Mouse (Mus musculus): ENCODE data around the gene Olfr1500. TPM values are rescaled to one million over a fixed set of nuclear protein-coding genes. Genes with fewer than 3 reads are reported as not detected.

Gene Olfr1500
- total and polyA plus RNA-seq, 3 experiments: not detected

- Histone ChIP-seq H3K79me2 (ENCODE audit: control insufficient read depth, insufficient read depth, low read length, poor library complexity) (no peaks in the 10 kb centered on the region), H3K4me1 (ENCODE audit: control insufficient read depth in 1 of 2, insufficient read depth in 2 of 2, low read length in 2 of 2) (peaks cover 4 to 5% of the 10 kb centered on the region in 2 experiments), H3K9me3 (replicated peaks; ENCODE audit: insufficient read depth, low read length) (no peaks in the 10 kb centered on the region), H3K27ac (ENCODE audit: control insufficient read depth, low read depth, low read length) (no peak within 1 kb of the TSS), H3K36me3 (ENCODE audit: control insufficient read depth in 1 of 2, insufficient read depth in 2 of 2, low read length in 2 of 2) (peaks cover 0 to 6% of the 10 kb centered on the region in 2 experiments; a peak in 2 of 4 replicates), H3K27me3 (ENCODE audit: control insufficient read depth in 1 of 2, insufficient read depth in 2 of 2, low read length in 2 of 2) (no peaks in the 10 kb centered on the region), H3K9ac (ENCODE audit: control insufficient read depth, low read depth, low read length, poor library complexity, severe bottlenecking) (no peak within 1 kb of the TSS), H3K4me3 (ENCODE audit: control insufficient read depth in 1 of 2, insufficient read depth in 1 of 2, low read depth in 2 of 2, low read length in 2 of 2) (no peak within 1 kb of the TSS)
- DNase-seq (ENCODE audit: low read depth, low spot score): no peak
- TF ChIP-seq ELF1 (IDR thresholded peaks at IDR 0.05; ENCODE audit: low read depth, low read length): no peak
- no peak for TF ChIP-seq SMC3 (IDR thresholded peaks at IDR 0.05; ENCODE audit: low read depth, low read length)
- TF ChIP-seq GATA1 (IDR thresholded peaks at IDR 0.05; ENCODE audit: low read depth, low read length): no peak
- no peak for TF ChIP-seq ZNF384 (IDR thresholded peaks at IDR 0.05; ENCODE audit: low read depth, low read length)
- no peak for TF ChIP-seq MYC (IDR thresholded peaks at IDR 0.05; ENCODE audit: low read depth, low read length)
- no peak for TF ChIP-seq TCF12 (IDR thresholded peaks at IDR 0.05; ENCODE audit: low read depth, low read length)
- no peak for TF ChIP-seq NRF1 (IDR thresholded peaks at IDR 0.05; ENCODE audit: insufficient read depth, low read depth, low read length, poor library complexity, severe bottlenecking)
- no peak for TF ChIP-seq MAFK (IDR thresholded peaks at IDR 0.05; ENCODE audit: borderline replicate concordance, low read depth, low read length)
- TF ChIP-seq CTCF (IDR thresholded peaks at IDR 0.05 in 2 of 3, conservative IDR thresholded peaks at IDR 0.05 in 1 of 3; ENCODE audit: control insufficient read depth in 1 of 3, insufficient read depth in 1 of 3, low read depth in 2 of 3, low read length in 3 of 3, poor library complexity in 1 of 3, severe bottlenecking in 1 of 3): no peak
- TF ChIP-seq ZMIZ1 (IDR thresholded peaks at IDR 0.05; ENCODE audit: low read depth, low read length): no peak
- TF ChIP-seq NELFE (IDR thresholded peaks at IDR 0.05; ENCODE audit: low read depth, low read length): no peak
- TF ChIP-seq CHD2 (IDR thresholded peaks at IDR 0.05; ENCODE audit: low read length): no peak
- TF ChIP-seq KAT2A (conservative IDR thresholded peaks at IDR 0.05; ENCODE audit: low read depth, low read length): no peak
- TF ChIP-seq ZC3H11A (IDR thresholded peaks at IDR 0.05; ENCODE audit: low read depth, low read length): no peak
- TF ChIP-seq E2F4 (IDR thresholded peaks at IDR 0.05; ENCODE audit: borderline replicate concordance, low read depth, low read length): no peak
- no peak for TF ChIP-seq CHD1 (IDR thresholded peaks at IDR 0.05; ENCODE audit: low read depth, low read length)
- no peak for TF ChIP-seq MYB (IDR thresholded peaks at IDR 0.05; ENCODE audit: low read depth, low read length)
- no peak for TF ChIP-seq GABPA (IDR thresholded peaks at IDR 0.05; ENCODE audit: low read depth, low read length)
- no peak for TF ChIP-seq RAD21 (IDR thresholded peaks at IDR 0.05; ENCODE audit: low read depth, low read length)
These were observed 10.9 kb downstream of the Olfr1500 start, which contains the start of gene Olfr1499 for GRCm38 (mm10) chr19:13819347-13819746. Olfr1499 (minus strand) TSS chr19:13819447.

- Histone ChIP-seq H3K4me3 (ENCODE audit: control insufficient read depth in 1 of 2, insufficient read depth in 1 of 2, low read depth in 2 of 2, low read length in 2 of 2) (no peak overlapping the region), H3K27ac (ENCODE audit: control insufficient read depth, low read depth, low read length) (no peak overlapping the region), H3K9ac (ENCODE audit: control insufficient read depth, low read depth, low read length, poor library complexity, severe bottlenecking) (no peak overlapping the region), H3K9me3 (replicated peaks; ENCODE audit: insufficient read depth, low read length) (no peaks in the 10 kb centered on the region), H3K27me3 (ENCODE audit: control insufficient read depth in 1 of 2, insufficient read depth in 2 of 2, low read length in 2 of 2) (no peaks in the 10 kb centered on the region), H3K4me1 (ENCODE audit: control insufficient read depth in 1 of 2, insufficient read depth in 2 of 2, low read length in 2 of 2) (peaks cover 4 to 5% of the 10 kb centered on the region in 2 experiments), H3K36me3 (ENCODE audit: control insufficient read depth in 1 of 2, insufficient read depth in 2 of 2, low read length in 2 of 2) (peaks cover 0 to 6% of the 10 kb centered on the region in 2 experiments; a peak in 2 of 4 replicates), H3K79me2 (ENCODE audit: control insufficient read depth, insufficient read depth, low read length, poor library complexity) (no peaks in the 10 kb centered on the region)
- peak; percentile 69 for DNase-seq (ENCODE audit: low read depth, low spot score)
- TF ChIP-seq GATA1 (IDR thresholded peaks at IDR 0.05; ENCODE audit: low read depth, low read length) (no peak), NRF1 (IDR thresholded peaks at IDR 0.05; ENCODE audit: insufficient read depth, low read depth, low read length, poor library complexity, severe bottlenecking) (no peak), CHD2 (IDR thresholded peaks at IDR 0.05; ENCODE audit: low read length) (no peak), NELFE (IDR thresholded peaks at IDR 0.05; ENCODE audit: low read depth, low read length) (no peak), ETS1 (IDR thresholded peaks at IDR 0.05; ENCODE audit: low read depth, low read length) (no peak), MAFK (IDR thresholded peaks at IDR 0.05; ENCODE audit: borderline replicate concordance, low read depth, low read length) (no peak), ZKSCAN1 (IDR thresholded peaks at IDR 0.05; ENCODE audit: low read depth, low read length) (no peak), RCOR1 (IDR thresholded peaks at IDR 0.05; ENCODE audit: low read depth, low read length) (no peak), MAX (IDR thresholded peaks at IDR 0.05; ENCODE audit: low read length) (no peak), GABPA (IDR thresholded peaks at IDR 0.05; ENCODE audit: low read depth, low read length) (no peak), USF2 (IDR thresholded peaks at IDR 0.05; ENCODE audit: borderline replicate concordance in 1 of 2, insufficient read depth in 1 of 2, low read depth in 1 of 2, low read length in 2 of 2) (no peak), POLR2A (IDR thresholded peaks at IDR 0.05; ENCODE audit: control insufficient read depth in 1 of 2, insufficient read depth in 1 of 2, low read depth in 1 of 2, low read length in 2 of 2, poor library complexity in 1 of 2) (no peak), ZNF384 (IDR thresholded peaks at IDR 0.05; ENCODE audit: low read depth, low read length) (no peak), MXI1 (IDR thresholded peaks at IDR 0.05; ENCODE audit: low read depth, low read length) (no peak), TBP (IDR thresholded peaks at IDR 0.05; ENCODE audit: low read depth, low read length) (no peak), SMC3 (IDR thresholded peaks at IDR 0.05; ENCODE audit: low read depth, low read length) (peak; percentile 67), CTCF (IDR thresholded peaks at IDR 0.05 in 2 of 3, conservative IDR thresholded peaks at IDR 0.05 in 1 of 3; ENCODE audit: control insufficient read depth in 1 of 3, insufficient read depth in 1 of 3, low read depth in 2 of 3, low read length in 3 of 3, poor library complexity in 1 of 3, severe bottlenecking in 1 of 3) (peak in 2 of 3 experiments; percentile 38 to 73; a peak in 3 of 6 replicates), SIN3A (IDR thresholded peaks at IDR 0.05; ENCODE audit: low read length) (no peak), E2F4 (IDR thresholded peaks at IDR 0.05; ENCODE audit: borderline replicate concordance, low read depth, low read length) (no peak), MEF2A (IDR thresholded peaks at IDR 0.05; ENCODE audit: extremely low read depth, insufficient replicate concordance, low read depth, low read length, poor library complexity, severe bottlenecking) (no peak), ELF1 (IDR thresholded peaks at IDR 0.05; ENCODE audit: low read depth, low read length) (no peak)
These were observed 11.5 kb downstream of the Olfr1500 start for GRCm38 (mm10) chr19:13818827-13819226.

All from MEL (cell line).